Mouse (Mus musculus) MEL (cell line): ENCODE results near the gene Gm49325. TPM values are rescaled to one million over a fixed set of nuclear protein-coding genes. Genes with fewer than 3 reads are reported as not detected.

Source experiments
- DNase-seq: peaks from one replicate; pipeline ENCODE4 v3.0.0; 2011; ENCODE audit warnings: low read depth, low spot score
- H3K27ac ChIP-seq: 2 replicates; pipeline ENCODE4 v1.5.1; 2012; ENCODE audit warnings: low read depth, mild to moderate bottlenecking, control low read depth, low read length, moderate library complexity; ENCODE audit not compliant: control insufficient read depth
- H3K27me3 ChIP-seq, 2 experiments: fragments of 150-350 bp in 1 of 2; sonication (generic) in 1 of 2; 2 replicates each; pipeline ENCODE4 v1.6.1; 2012; ENCODE audit warnings: low read length in 2 of 2, mild to moderate bottlenecking in 2 of 2, improper control_type of control experiment in 1 of 2, moderate library complexity in 1 of 2; ENCODE audit not compliant: insufficient read depth in 2 of 2, control insufficient read depth in 1 of 2
- H3K36me3 ChIP-seq, 2 experiments: 2 replicates each; pipeline ENCODE4 v1.6.1; 2012 to 2014; ENCODE audit warnings: low read length in 2 of 2, improper control_type of control experiment in 1 of 2, inconsistent platforms in 1 of 2, mild to moderate bottlenecking in 1 of 2; ENCODE audit not compliant: insufficient read depth in 2 of 2, control insufficient read depth in 1 of 2
- H3K4me1 ChIP-seq, 2 experiments: fragments of 150-350 bp in 1 of 2; sonication (generic) in 1 of 2; 2 replicates each; pipeline ENCODE4 v1.6.1; 2012; ENCODE audit warnings: low read length in 2 of 2, improper control_type of control experiment in 1 of 2, mild to moderate bottlenecking in 1 of 2; ENCODE audit not compliant: insufficient read depth in 2 of 2, control insufficient read depth in 1 of 2
- H3K4me3 ChIP-seq, 2 experiments: fragments of 150-350 bp in 1 of 2; sonication (generic) in 1 of 2; 2 replicates each; pipeline ENCODE4 v1.5.1; 2012; ENCODE audit warnings: low read depth in 2 of 2, low read length in 2 of 2, mild to moderate bottlenecking in 2 of 2, moderate library complexity in 2 of 2, control low read depth in 1 of 2, improper control_type of control experiment in 1 of 2; ENCODE audit not compliant: control insufficient read depth in 1 of 2, insufficient read depth in 1 of 2
- H3K79me2 ChIP-seq: 2 replicates; pipeline ENCODE4 v1.6.1; 2012; ENCODE audit warnings: mild to moderate bottlenecking, low read length, moderate library complexity; ENCODE audit not compliant: control insufficient read depth, poor library complexity, insufficient read depth
- H3K9ac ChIP-seq: 2 replicates; pipeline ENCODE4 v1.6.1; 2012; ENCODE audit warnings: low read depth, mild to moderate bottlenecking, control low read depth, low read length, moderate library complexity; ENCODE audit not compliant: control insufficient read depth, poor library complexity, severe bottlenecking
- H3K9me3 ChIP-seq: fragments of 150-350 bp; sonication (generic); replicated peaks from 2 replicates; pipeline ENCODE4 v1.6.1; 2012; ENCODE audit warnings: mild to moderate bottlenecking, low read length, improper control_type of control experiment, moderate library complexity; ENCODE audit not compliant: insufficient read depth
- BHLHE40 ChIP-seq: IDR thresholded peaks from 2 replicates; pipeline ENCODE4 v1.6.1; 2012; ENCODE audit warnings: low read depth, mild to moderate bottlenecking, inconsistent platforms, low read length, improper control_type of control experiment, borderline replicate concordance
- CHD2 ChIP-seq: IDR thresholded peaks from 2 replicates; pipeline ENCODE4 v1.6.1; 2011; ENCODE audit warnings: low read length, improper control_type of control experiment
- CTCF ChIP-seq, 3 experiments: IDR thresholded peaks in 2 of 3; conservative IDR thresholded peaks in 1 of 3; 2 replicates each; pipeline ENCODE4 v1.5.1; 2011 to 2012; ENCODE audit warnings: low read length in 3 of 3, low read depth in 2 of 3, mild to moderate bottlenecking in 2 of 3, improper control_type of control experiment in 1 of 3, inconsistent platforms in 1 of 3, mixed read lengths in 1 of 3, moderate library complexity in 1 of 3; ENCODE audit not compliant: control insufficient read depth in 1 of 3, insufficient read depth in 1 of 3, poor library complexity in 1 of 3, severe bottlenecking in 1 of 3
- E2F4 ChIP-seq: IDR thresholded peaks from 2 replicates; pipeline ENCODE4 v1.6.1; 2011; ENCODE audit warnings: low read depth, low read length, improper control_type of control experiment, borderline replicate concordance
- ELF1 ChIP-seq: IDR thresholded peaks from 2 replicates; pipeline ENCODE4 v1.6.1; 2014; ENCODE audit warnings: low read depth, mild to moderate bottlenecking, inconsistent platforms, low read length, improper control_type of control experiment, moderate library complexity
- ETS1 ChIP-seq: IDR thresholded peaks from 2 replicates; pipeline ENCODE4 v1.6.1; 2012; ENCODE audit warnings: low read depth, mild to moderate bottlenecking, inconsistent platforms, low read length, improper control_type of control experiment, moderate library complexity
- MAX ChIP-seq: IDR thresholded peaks from 2 replicates; pipeline ENCODE4 v1.6.1; 2011; ENCODE audit warnings: low read length, improper control_type of control experiment
- MAZ ChIP-seq: IDR thresholded peaks from 2 replicates; pipeline ENCODE4 v1.6.1; 2012; ENCODE audit warnings: low read depth, mild to moderate bottlenecking, inconsistent platforms, low read length, improper control_type of control experiment
- MXI1 ChIP-seq: IDR thresholded peaks from 2 replicates; pipeline ENCODE4 v1.6.1; 2011; ENCODE audit warnings: mild to moderate bottlenecking, low read depth, low read length, improper control_type of control experiment
- NRF1 ChIP-seq: IDR thresholded peaks from 2 replicates; pipeline ENCODE4 v1.6.1; 2014; ENCODE audit warnings: low read depth, mild to moderate bottlenecking, inconsistent platforms, low read length, improper control_type of control experiment, moderate library complexity; ENCODE audit not compliant: poor library complexity, insufficient read depth, severe bottlenecking
- POLR2A ChIP-seq, 2 experiments: IDR thresholded peaks; 2 replicates each; pipeline ENCODE4 v1.6.1; 2011 to 2012; ENCODE audit warnings: low read length in 2 of 2, mild to moderate bottlenecking in 2 of 2, control low read depth in 1 of 2, improper control_type of control experiment in 1 of 2, low read depth in 1 of 2, moderate library complexity in 1 of 2; ENCODE audit not compliant: control insufficient read depth in 1 of 2, insufficient read depth in 1 of 2, poor library complexity in 1 of 2
- RAD21 ChIP-seq: IDR thresholded peaks from 2 replicates; pipeline ENCODE4 v1.6.1; 2011; ENCODE audit warnings: mild to moderate bottlenecking, low read depth, low read length, improper control_type of control experiment
- SMC3 ChIP-seq: IDR thresholded peaks from 2 replicates; pipeline ENCODE4 v1.6.1; 2011; ENCODE audit warnings: low read depth, low read length, improper control_type of control experiment
- TAL1 ChIP-seq: IDR thresholded peaks from 2 replicates; pipeline ENCODE4 v1.6.1; 2012; ENCODE audit warnings: mild to moderate bottlenecking, inconsistent platforms, low read length, moderate library complexity, mixed read lengths
- TCF12 ChIP-seq: IDR thresholded peaks from 2 replicates; pipeline ENCODE4 v1.6.1; 2014; ENCODE audit warnings: low read depth, mild to moderate bottlenecking, inconsistent platforms, low read length, improper control_type of control experiment, moderate library complexity
- USF1 ChIP-seq: IDR thresholded peaks from 2 replicates; pipeline ENCODE4 v1.6.1; 2014; ENCODE audit warnings: low read depth, mild to moderate bottlenecking, inconsistent platforms, low read length, improper control_type of control experiment, moderate library complexity
- USF2 ChIP-seq, 2 experiments: IDR thresholded peaks; 2 replicates each; pipeline ENCODE4 v1.6.1; 2011 to 2012; ENCODE audit warnings: improper control_type of control experiment in 2 of 2, low read length in 2 of 2, borderline replicate concordance in 1 of 2, inconsistent platforms in 1 of 2, low read depth in 1 of 2, mild to moderate bottlenecking in 1 of 2; ENCODE audit not compliant: insufficient read depth in 1 of 2
- ZC3H11A ChIP-seq: IDR thresholded peaks from 2 replicates; pipeline ENCODE4 v1.6.1; 2012; ENCODE audit warnings: low read depth, mild to moderate bottlenecking, inconsistent platforms, low read length, improper control_type of control experiment
- ZNF384 ChIP-seq: IDR thresholded peaks from 2 replicates; pipeline ENCODE4 v1.6.1; 2012; ENCODE audit warnings: low read depth, mild to moderate bottlenecking, inconsistent platforms, low read length, improper control_type of control experiment
- polyA plus RNA-seq, 2 experiments: library from polyadenylated mRNA; stranded (reverse) in 1 of 2; unstranded in 1 of 2; fragments of >175 nt in 1 of 2; fragments of >200 nt in 1 of 2; gene quantifications; 2 replicates each; pipeline versions ENCODE4 v1.2.1 to v1.2.4; 2012; ENCODE audit warnings: low replicate concordance in 2 of 2, low read depth in 1 of 2; ENCODE audit not compliant: insufficient read length in 2 of 2, insufficient read depth in 1 of 2, missing spikeins in 1 of 2
- total RNA-seq: library from RNA; depleted of rRNA; stranded (reverse); fragments of 300-350 nt; gene quantifications from 2 replicates; pipeline ENCODE4 v1.2.3, GENCODE M21; 2012

Gm49325 gene
- total and polyA plus RNA-seq, 3 experiments = 1.0 to 3.7 TPM; not detected in 1

- TF ChIP-seq ZC3H11A (no peak), BHLHE40 (peak; percentile 36; the same call in 1 of the 2 replicates), ETS1 (0 out of 2 replicates have a peak, but pooled peaks have one; percentile 3), NRF1 (peak; percentile 48; the same call in 1 of the 2 replicates), TAL1 (no peak)
- TF ChIP-seq, all 39 proteins: peak for 23
Measured at GRCm38 (mm10) chr10:77605908-77606826, at the start of gene Gm49325, which contains the start of gene Sumo3 (continued).

DNA sequence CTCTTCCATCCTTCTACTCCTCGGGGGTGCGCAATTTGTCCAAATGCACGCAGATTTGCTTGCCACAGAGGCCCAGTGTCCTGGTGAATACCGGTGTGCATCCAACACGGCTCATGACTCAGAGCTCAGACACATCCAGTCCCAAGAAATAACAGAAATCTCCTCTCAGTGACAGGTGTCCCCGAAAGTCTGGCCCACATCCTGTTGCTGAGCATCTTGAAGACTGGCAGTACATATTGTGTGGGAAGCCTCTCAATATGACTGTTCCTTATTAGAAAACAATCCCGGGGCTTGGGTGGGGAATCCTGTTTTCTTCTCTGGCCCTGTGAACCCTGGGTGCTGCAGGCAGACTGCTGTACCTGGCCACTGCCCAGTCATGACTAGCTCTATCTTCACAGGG is 49.4 kb upstream of the Gm49325 start:
- no peaks in the 10 kb centered on the region for H3K9me3 ChIP-seq
- H3K4me1 ChIP-seq = peaks cover 7 to 21% of the 10 kb centered on the region in 2 experiments
- DNase-seq = no peak
- H3K27ac ChIP-seq = no peak overlapping the region
- H3K36me3 ChIP-seq = peaks cover 1 to 9% of the 10 kb centered on the region in 2 experiments
- no peaks in the 10 kb centered on the region for H3K27me3 ChIP-seq
- H3K9ac ChIP-seq = no peak overlapping the region
- H3K4me3 ChIP-seq = no peak overlapping the region
- no peak for TF ChIP-seq SMC3
- H3K79me2 ChIP-seq = no peaks in the 10 kb centered on the region

DNA sequence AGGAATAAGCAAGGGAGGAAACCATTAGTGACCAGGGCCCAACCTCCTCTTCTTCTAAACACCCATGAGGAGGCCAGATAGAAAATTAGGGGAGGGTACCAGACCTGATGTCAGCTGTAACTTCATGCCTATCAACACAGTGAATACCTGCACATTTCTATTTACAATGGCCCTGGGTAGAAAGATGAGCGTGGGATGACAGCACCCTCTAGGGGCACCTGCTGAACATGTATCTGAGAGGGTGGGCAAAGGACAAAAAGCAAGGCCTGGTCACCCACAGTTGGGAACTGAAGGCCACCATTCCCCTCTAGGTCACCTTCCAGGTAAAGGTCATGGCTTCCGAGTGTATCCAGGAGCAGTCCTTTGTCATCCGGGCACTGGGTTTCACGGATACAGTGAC is 48.4 kb upstream of the Gm49325 start:
- H3K36me3 ChIP-seq = peaks cover 1 to 9% of the 10 kb centered on the region in 2 experiments
- H3K4me1 ChIP-seq = peaks cover 5 to 18% of the 10 kb centered on the region in 2 experiments

GRCm38 (mm10) chr10:77560090-77560489 is 45.9 kb upstream of the Gm49325 start:
- H3K9me3 ChIP-seq = no peaks in the 10 kb centered on the region
- no peak overlapping the region for H3K27ac ChIP-seq
- H3K79me2 ChIP-seq = no peaks in the 10 kb centered on the region
- H3K27me3 ChIP-seq = no peaks in the 10 kb centered on the region
- TF ChIP-seq TAL1 (no peak), NRF1 (no peak), CTCF (IDR thresholded peaks at IDR 0.05 in 2 of 3, conservative IDR thresholded peaks at IDR 0.05 in 1 of 3; ENCODE audit: control insufficient read depth in 1 of 3, insufficient read depth in 1 of 3, low read depth in 2 of 3, low read length in 3 of 3, poor library complexity in 1 of 3, severe bottlenecking in 1 of 3) (no peak), ZNF384 (no peak), MAX (no peak), BHLHE40 (no peak), RAD21 (no peak), ETS1 (no peak), POLR2A (IDR thresholded peaks at IDR 0.05; ENCODE audit: control insufficient read depth in 1 of 2, insufficient read depth in 1 of 2, low read depth in 1 of 2, low read length in 2 of 2, poor library complexity in 1 of 2) (no peak), MXI1 (no peak), ELF1 (no peak), MAZ (no peak), TCF12 (no peak), USF2 (IDR thresholded peaks at IDR 0.05; ENCODE audit: borderline replicate concordance in 1 of 2, insufficient read depth in 1 of 2, low read depth in 1 of 2, low read length in 2 of 2) (no peak), USF1 (no peak), E2F4 (no peak)
- TF ChIP-seq, all 39 proteins: peak for 0
- peaks cover 14 to 29% of the 10 kb centered on the region in 2 experiments for H3K4me1 ChIP-seq
- H3K9ac ChIP-seq = no peak overlapping the region
- peaks cover 7 to 17% of the 10 kb centered on the region in 2 experiments for H3K36me3 ChIP-seq
- H3K4me3 ChIP-seq = no peak overlapping the region
- DNase-seq = no peak

More for the DNA sequence above, 48.4 kb upstream of the Gm49325 start:
- TF ChIP-seq RAD21 (peak; percentile 16), CHD2 (no peak), SMC3 (0 out of 2 replicates have a peak, but pooled peaks have one; percentile 8), CTCF (IDR thresholded peaks at IDR 0.05 in 2 of 3, conservative IDR thresholded peaks at IDR 0.05 in 1 of 3; ENCODE audit: control insufficient read depth in 1 of 3, insufficient read depth in 1 of 3, low read depth in 2 of 3, low read length in 3 of 3, poor library complexity in 1 of 3, severe bottlenecking in 1 of 3) (peak; percentile 14 to 39 (median 34); a peak in 4 of 6 replicates)
- TF ChIP-seq, all 39 proteins: peak for 3
- Histone ChIP-seq H3K4me3 (no peak overlapping the region), H3K27me3 (no peaks in the 10 kb centered on the region), H3K9me3 (no peaks in the 10 kb centered on the region), H3K27ac (no peak overlapping the region), H3K9ac (no peak overlapping the region), H3K79me2 (no peaks in the 10 kb centered on the region)
- no peak for DNase-seq
